Mouse (Mus musculus): ENCODE data around the gene Supt20.
A peak's percentile ranks its signal among the peaks of the same experiment; 100 is the strongest.
"Not testable (repeated sequence)": the region's sequence is repeated elsewhere in the genome, so short reads cannot be mapped to it uniquely, and the experiment has no call there.

Supt20 gene

DNA sequence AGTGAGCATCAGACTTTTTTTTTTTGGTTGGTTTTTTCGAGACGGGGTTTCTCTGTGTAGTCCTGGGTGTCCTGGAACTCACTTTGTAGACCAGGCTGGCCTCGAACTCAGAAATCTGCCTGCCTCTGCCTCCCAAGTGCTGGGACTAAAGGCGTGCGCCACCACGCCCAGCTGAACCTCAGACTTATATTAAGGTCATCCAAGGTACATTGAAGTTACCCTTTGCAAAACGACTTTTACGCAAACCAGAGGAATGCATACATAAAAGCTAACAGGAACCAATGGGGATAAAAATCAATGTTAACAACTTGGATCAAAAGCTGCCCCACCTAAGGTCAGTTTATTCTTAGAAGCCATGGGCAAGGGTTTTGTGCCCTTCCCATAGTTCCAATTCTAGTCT is 11.5 kb downstream of the Supt20 start:
- DNase-seq (ENCODE audit: low read depth, low spot score) = not testable (repeated sequence)

DNA sequence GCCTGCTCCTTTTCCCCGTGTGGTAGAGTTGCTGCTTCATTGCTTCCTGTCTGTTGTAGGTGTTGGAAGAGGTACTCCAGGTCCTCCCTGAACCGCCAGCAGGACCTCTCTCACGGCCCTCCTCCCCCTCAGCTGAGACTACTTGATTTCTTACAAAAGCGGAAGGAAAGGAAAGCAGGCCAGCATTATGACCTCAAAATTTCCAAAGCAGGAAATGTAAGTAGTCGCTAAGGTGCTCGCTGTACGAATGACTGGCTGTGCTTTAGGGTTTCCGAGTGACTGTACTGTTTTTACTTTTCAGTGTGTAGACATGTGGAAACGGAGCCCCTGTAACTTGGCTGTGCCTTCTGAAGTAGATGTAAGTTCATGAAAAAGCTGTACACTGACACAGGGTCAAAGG is 16.4 kb downstream of the Supt20 start:
- no peak for DNase-seq (ENCODE audit: low read depth, low spot score)

DNA sequence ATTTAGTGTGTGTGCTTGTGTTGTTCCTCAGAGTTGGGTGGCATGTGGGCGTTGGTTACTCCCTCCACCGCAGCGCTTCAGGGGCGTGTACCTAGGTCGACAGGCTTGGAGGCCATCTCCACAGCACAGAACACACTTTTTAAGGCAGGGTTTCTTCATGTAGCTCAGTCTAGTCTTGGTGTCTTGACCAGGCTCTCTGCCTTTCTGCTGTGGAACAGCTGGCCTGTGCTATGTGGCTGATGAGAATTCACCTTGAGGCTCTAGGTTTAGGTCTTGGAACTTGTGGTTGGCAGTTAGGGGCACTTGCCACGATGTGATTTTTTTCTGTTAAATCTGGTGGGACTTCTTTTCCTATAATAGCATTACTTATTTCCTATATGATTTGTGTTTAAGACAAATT is 21.6 kb downstream of the Supt20 start, which contains the start of gene Gm21958:
TSS of gene Gm21958 (minus strand) at position 101 of the 400 bp plus-strand sequence.
- DNase-seq (ENCODE audit: low read depth, low spot score) = no peak

DNA sequence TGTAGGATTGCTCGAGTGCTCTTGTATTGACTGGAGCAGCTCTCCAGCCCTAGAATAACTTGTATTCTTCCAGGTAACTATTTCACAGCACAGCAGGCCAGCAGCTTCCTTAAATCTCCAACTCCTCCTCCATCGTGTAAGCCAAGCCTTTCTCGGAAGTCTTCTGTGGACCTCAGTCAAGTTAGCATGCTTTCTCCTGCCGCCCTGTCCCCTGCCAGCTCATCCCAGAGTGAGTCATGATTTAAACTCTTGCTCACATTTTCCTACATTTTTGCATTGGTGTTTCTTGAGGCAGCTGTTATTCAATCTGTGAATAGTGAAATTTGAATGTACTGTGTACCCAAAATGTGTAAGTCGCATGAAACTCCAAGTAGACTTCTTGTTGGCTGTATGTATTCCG is 22.9 kb downstream of the Supt20 start:
- DNase-seq (ENCODE audit: low read depth, low spot score) = no peak

DNA sequence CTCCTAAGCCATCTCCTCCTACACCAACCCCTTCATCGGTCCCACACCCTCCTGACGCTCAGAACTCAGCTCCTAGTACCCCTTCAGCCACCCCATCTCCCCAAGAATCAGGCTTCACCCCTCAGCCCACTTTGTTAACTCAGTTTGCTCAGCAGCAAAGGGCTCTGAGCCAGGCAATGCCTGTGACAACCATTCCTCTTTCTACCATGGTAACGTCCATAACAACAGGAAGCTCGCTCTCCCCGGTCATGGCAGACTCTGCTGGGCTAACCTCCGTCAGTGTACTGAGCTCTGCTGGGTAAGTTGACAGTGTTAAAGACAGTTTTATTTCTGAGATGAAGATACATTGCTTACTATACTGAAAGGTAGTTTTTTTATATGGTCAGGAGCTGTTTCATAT is 24.7 kb downstream of the Supt20 start:
- DNase-seq (ENCODE audit: low read depth, low spot score) = no peak

DNA sequence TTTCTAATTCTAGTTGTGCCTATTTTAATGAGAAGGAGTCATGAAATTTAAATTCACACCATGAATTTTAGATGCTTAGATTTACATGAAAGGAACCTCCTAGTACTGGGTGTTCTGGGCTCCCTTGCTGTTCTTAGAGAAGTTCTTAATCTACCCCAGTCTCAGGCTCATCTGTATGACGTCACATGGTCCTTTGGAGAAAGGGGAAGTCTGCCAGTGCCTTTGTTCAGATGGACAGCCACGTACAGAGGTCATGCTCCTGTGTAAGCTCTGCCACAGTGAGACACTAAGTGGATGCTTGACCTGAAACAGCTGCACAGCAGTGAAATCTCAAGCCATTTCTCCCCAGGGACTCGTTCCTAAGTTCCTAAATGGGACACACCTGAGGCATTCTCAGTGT is 26.3 kb downstream of the Supt20 start:
- DNase-seq (ENCODE audit: low read depth, low spot score) = no peak

DNA sequence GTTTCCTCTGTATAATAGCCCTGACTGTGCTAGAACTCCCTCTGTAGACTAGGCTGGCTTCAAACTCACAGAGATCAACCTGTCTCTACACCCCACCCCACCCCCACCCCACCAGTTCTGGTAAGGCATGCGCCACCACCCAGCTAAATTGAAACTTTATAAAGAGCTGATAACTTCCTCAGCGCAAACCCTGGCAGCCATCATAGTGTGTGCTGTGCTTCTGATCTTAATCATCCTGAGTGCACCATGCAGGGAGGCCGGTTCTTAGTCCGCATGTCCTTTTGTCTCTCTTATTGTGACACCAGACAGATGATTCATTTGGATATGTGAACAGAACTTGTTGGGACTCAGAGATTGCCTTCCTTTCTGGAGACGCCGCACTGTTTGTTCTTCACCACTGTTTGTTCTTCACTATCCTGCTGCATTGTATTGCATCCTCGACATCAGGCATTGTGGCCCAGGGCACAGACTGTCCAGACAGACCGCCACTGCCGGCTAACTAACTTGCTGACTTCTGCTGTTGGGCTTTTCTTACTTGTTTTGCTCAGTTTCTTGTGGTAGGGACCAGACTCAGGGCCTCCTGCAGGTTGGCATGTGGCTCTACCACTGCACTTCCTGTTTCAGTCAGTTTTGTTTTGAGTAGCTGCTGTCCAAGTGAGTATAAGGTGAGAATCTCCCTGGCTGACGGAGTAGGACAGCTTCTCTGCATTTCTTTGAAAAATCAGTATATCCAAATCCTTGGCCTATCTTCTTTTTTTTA is 31.3 kb downstream of the Supt20 start:
- no peak for DNase-seq (ENCODE audit: low read depth, low spot score)

DNA sequence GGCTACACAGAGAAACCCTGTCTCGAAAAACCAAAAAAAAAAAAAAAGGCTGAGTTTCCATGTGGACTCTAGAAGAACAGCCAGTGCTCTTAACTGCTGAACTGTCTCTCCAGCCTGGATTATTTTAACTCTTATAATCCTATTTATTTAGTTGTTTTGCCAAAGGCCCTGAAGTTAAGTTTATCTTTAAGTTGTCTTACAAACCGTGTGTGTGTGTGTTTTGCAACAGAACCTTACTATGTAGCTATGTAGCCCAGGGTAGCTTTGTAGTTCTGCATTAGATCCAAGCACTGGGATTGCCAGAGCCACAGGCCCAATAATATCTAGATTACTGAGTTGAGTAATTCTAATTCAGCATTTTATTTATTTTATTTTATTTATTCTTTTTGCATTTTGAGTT is 32.7 kb downstream of the Supt20 start:
- DNase-seq (ENCODE audit: low read depth, low spot score) = no peak

DNA sequence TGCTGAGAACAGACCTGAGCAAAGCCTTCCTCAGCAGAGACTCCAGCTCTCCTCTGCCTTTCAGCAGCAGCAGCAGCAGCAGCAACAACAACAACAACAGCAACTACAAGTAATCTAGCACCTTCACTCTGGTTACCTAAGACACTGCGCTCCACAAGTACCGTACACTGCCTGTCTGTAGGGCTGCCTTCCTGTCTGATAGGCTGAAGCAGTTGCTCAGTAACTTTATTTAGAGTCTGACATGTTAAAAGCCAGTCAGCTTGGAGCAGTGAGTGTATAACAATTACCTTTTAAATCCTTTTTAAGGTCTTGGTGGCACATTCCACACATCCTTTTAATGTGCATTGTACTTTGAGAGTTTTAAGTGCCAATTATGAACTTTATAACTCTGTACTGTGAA is 35.0 kb downstream of the Supt20 start:
- no peak for DNase-seq (ENCODE audit: low read depth, low spot score)

DNA sequence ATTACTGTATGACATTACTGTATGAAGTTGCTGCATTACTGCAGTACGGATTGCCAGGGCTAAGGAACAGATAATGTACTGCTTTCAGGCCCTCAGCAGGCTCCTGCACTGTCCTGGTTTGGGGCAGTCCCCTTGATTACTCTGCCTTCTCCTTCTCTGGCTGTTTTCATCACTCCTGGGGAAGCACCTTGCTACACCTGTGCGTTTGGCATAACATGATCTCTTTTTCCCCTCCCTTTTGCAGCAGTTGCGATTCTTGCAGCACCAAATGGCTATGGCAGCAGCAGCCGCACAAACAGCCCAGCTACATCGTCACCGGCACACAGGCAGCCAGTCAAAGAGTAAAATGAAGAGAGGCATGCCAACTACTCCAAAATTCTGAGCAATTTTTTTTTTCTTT is 35.5 kb downstream of the Supt20 start:
- DNase-seq (ENCODE audit: low read depth, low spot score) = no peak

DNA sequence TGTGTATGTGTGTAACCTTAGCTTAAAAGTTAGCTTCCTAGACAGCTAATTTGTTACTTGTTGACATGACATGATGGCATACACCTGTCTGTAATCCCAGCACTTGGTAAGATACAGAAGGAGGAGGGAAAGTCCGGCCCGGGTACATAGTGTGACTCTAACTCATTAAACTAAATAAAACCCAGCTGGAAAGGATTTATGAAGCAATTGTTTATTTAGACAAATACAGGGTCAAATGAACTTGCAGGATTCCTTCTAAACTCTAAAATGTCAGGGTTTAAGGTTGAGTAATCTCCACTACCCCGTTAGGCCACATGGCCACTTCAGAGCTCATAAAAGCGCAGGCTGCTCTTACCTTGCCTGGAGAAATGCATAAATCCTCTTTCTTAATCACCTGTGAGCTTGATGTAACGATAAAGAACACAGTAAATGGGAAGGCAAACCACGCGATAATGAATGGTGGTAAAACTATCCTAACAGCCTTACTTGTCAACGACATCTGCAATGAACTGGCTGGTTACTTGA is 39.1 kb downstream of the Supt20 start:
- no peak for DNase-seq (ENCODE audit: low read depth, low spot score)

DNA sequence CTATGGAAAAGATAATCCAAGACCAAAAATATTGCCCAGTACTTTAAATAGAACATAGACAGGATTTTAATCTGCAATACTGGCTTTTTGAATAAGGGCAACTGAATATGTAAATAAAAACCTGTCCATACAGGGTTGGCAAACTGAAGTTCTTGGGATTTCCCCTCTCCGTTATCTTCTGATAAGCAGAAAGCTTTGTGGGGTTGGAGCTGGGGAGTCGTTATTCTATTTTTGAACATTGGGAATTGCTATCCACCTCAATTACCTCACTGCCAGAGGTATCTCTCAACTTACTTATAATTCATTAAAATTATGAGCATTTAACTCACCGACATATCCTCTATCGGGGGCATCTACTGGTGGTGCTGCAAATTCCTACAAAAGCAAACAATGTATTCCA is 39.8 kb downstream of the Supt20 start:
- no peak for DNase-seq (ENCODE audit: low read depth, low spot score)

DNA sequence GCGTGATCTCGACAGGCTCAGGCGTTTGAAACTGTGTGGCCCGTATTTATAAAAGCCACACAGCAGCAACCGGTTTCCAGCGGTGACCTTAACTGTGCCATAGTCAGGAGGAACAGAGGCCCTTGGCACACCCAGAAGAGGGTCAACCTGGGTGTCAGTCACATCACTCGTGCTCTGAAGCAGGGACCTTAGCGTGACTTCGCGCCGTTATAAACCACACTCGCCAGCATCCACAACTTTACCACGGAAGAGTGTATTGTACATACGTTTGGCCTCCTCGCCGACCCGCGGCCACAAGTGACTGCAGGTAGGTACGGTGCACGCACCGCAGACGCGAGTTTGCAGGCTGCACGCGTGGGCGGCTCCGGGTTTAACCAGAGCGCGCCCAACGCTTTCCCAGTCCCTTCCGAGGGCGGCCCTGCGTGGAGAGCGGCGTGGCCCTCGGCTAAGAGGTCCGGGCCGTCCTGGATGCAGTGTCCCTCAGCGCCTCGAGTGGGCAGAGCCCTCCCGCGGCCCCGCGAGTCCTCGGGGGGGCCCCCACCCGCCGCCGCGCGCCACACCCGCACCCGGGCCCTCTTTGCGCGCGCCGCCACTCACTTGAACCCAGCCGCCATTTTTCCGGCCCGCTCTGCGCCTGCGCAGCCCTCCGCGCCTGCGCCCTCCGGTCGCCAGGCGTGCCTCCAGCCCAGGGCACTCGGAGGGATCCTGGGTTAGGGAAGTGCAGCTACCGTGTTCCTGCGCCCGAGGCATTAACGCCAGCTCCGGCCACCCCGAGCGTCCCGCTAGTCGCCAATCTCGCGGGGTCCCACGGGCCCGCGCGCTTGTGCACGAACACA is 42.0 kb downstream of the Supt20 start:
- peak; percentile 94 for DNase-seq (ENCODE audit: low read depth, low spot score)

DNA sequence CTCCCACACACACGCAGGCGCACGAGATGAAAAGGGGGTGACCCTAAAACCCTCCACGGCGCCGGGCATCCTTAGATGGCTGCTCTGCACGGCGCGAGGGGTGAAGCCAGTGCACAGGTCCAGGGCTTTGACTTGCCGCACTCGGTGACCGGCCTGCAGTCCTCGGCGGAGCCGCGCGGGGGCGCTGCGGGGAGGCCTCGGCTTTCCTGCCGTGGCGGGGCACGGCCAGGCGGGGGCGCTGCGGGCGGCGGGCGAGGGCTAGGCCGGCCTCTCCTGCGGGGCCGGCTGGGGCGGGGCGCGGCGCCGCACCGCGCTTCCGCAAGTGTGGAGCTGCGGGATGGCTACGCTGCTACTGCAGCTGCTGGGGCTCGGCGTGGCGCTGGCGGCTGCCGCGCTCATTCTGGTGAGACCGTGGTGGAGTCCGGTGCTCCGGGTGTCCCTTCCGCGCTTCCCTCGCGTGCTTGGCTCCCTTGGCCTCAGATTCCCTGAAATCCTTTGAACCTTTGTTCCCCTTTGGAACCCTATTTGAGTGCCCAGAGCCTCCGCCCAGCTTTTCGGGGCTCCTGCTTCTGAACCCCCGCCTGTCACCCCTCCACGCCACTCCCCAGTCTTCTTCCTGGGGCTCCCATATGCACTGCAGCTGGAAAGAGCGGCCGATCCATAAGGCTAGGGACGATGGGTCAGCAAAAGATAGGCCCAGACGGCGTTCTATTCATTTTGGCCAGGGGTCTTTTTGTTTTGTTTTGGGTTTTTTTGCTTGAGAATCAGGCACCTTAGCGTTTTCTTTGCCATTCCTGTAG is 42.8 kb downstream of the Supt20 start, which contains the start of the genes Exosc8 and Alg5:
TSS of gene Exosc8 (minus strand) at position 147 of the 800 bp plus-strand sequence.
TSS of gene Alg5 (plus strand) at position 293 of the 800 bp plus-strand sequence.
- peak; percentile 81 for DNase-seq (ENCODE audit: low read depth, low spot score)

DNA sequence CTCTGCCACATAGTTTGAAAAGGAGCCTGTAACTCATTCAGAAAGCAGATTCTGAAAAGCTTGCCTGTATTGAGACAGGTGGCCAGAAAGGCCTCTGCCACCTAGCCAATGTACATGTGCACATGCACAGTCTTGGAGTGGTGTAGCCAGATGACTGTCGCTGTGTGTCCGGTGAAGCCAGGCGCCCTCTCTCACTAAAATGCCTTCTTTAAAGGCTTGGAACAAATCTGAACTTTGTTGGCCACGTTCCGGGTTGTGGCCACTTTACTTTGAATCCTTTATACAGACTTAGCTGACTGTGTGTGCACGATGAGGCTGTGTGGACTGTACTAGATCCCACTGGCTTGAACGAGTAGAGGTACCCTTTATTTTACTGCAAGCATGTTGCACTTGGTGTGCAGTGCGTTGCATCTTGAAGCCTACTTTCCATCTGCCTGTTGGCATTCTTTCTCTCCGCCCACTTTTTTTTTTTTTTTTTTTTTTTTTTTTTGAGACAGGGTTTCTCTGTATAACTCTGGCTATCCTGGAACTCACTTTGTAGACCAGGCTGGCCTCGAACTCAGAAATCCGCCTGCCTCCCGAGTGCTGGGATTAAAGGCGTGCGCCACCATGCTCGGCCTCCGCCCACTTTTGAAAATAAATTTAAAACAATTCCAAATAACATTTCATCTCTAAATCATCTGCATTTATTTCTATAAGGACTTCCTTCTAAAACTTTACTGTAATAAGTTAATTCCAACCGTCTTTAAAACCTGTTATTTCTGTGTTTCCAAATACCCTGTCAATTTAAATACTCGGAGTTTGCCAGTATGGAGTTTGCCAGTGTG is 43.7 kb downstream of the Supt20 start:
- no peak for DNase-seq (ENCODE audit: low read depth, low spot score)

DNA sequence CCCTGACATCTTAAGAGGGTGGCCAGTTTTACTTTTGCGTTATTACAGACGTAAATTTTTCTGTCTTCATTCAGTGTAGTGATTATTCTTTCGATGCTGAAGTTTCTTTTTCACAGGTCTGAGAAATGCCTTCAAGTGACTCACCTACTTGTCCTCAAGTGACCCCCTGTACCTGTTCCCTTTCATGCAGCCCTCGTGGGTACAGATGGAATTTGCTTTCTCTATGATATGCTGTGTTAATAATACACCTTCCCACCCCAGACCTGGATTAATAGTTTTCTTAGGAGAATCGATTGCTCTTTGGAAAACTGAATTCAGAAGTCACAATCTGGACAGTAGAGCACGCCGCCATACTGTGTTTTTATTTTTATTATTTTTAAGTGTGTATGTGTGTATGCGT is 44.7 kb downstream of the Supt20 start:
- DNase-seq (ENCODE audit: low read depth, low spot score) = no peak

DNA sequence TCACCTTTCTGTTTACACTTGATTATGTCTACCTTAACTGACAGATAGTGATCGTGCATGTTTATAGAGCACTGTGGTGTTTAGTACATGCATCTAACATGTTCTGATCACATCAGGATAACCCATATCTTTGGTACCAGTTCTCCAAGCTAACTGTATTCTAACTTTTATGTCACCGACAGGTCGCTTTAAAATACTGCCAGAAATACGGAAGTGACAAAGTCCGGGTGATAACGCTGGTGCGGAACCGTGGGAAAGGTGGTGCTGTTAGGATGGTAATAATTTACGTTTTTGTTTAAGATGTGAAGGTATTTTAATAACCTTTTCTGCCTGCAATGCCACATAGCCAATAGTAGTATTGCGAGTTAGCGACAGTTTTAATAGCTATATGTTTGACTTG is 49.4 kb downstream of the Supt20 start:
- DNase-seq (ENCODE audit: low read depth, low spot score) = no peak

DNA sequence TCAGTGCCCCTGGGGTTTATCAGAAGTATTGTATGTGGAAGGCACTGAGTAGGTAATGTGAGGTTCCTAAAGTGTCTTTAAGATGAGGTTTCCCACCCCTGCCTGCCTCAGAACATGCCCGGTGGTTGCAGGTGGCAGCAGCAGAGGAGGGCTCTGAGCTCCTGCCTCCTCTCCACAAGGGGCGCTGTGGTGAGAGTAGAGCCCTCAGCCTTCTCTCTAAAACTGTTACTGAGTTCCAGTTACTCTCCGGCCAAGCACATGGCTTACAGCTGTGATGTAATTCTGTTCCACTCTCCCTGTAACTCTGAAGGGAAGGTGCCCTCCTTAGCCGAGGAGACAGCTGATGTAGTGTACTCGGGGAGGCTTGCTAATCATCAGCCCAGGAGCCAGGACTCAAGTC is 53.2 kb downstream of the Supt20 start:
- no peak for DNase-seq (ENCODE audit: low read depth, low spot score)

DNA sequence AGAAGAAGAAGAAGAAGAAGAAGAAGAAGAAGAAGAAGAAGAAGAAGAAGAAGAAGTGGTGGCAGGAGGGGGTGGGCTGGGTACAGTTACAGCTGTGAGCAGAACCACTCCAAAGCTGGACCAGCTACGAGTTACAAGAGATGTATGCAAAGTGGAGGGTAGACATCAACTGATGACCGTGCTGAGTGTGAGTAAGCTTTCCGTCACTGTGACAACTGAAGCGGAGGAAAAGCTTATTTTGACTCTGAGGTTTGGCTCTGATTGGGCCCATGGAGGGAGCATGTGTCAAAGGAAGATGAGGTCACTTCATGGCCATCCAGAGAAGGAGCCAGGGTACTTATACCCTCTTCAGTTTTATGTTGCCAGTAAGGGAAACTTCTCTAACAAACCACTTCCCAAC is 60.8 kb downstream of the Supt20 start:
- no peak for DNase-seq (ENCODE audit: low read depth, low spot score)

DNA sequence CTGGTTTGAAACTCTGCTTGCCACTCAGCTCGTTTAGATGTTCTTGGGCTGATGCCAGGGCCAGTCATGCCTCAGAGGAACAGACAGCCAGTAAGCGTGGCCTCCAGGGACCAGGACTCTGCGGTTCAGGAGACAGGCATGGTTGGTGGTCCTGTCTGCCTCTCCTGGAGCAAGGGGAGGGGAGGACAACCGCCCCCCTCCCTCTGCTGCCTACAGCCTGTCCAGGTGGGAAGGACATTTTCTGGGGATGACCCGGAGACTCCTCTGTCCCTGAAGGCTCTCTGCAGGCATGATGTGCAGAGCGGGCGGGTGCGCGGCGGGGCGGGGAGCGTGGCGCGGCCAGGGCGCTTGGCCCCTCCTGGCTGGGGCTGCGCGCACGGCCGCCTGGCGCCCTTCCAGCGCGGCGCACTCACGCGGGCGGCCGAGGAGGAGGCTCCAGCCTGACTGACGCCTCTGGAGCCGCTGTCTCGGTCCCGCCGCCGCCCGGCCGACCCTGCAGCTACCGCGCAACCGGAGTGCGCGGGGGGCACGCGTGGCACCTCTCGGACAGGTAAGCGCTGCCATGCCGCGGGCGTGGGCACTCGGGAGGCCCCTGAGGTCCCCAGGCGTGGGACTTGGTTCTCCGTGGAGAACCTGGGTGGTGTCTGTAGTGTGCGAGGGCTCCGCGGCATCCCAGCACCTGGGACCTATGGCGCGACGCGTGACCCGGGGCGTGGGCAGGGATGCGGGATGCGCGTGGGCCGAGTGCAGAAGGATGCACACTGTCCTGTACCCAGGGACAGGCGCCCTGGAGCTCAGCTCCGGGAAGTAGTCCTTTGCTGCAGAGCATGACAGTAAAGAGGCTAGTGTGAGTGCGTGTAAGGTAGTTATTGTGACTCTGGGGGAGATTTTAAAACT is 62.8 kb downstream of the Supt20 start, which contains the start of gene Smad9:
TSS of gene Smad9 (plus strand) at position 438 of the 897 bp plus-strand sequence.
- peak; percentile 51 for DNase-seq (ENCODE audit: low read depth, low spot score)

Measured in mesoderm, embryonic 11.5 days (tissue).